Mouse (Mus musculus) brain, adult 2 months (tissue): Measurements from ENCODE around the gene Gm5795.
"Not testable (repeated sequence)": the region's sequence is repeated elsewhere in the genome, so short reads cannot be mapped to it uniquely, and the experiment has no call there.

Experiments used
- DNase-seq: peaks from one replicate; pipeline ENCODE4 v3.0.0; 2011; ENCODE audit warnings: low read depth, low spot score

Gene Gm5795

GRCm38 (mm10) chr14:3187955-3188354, at the start of gene Gm5795:
Gm5795 (plus strand) TSS chr14:3188255.
- not testable (repeated sequence) for DNase-seq

- DNase-seq, result not testable (repeated sequence)
These were observed 20.5 kb downstream of the Gm5795 start, which contains the start of gene D830030K20Rik for GRCm38 (mm10) chr14:3208272-3209152. D830030K20Rik (plus strand) TSS chr14:3208488.

GRCm38 (mm10) chr14:3209367-3209766, 21.3 kb downstream of the Gm5795 start:
- peak; percentile 22 for DNase-seq
